Mouse (Mus musculus): ENCODE data around the gene Cox19.

GRCm38 (mm10) chr5:139371631-139372401 is 20.6 kb upstream of the Cox19 start:
- no peak; the same call in 1 of the 2 replicates for TF ChIP-seq CTCF (IDR thresholded peaks at IDR 0.05; ENCODE audit: low read depth)
- peak; percentile 64; the same call in 1 of the 2 replicates for TF ChIP-seq EP300 (IDR thresholded peaks at IDR 0.05; ENCODE audit: low read depth)

Measured in heart, postnatal 0 days (tissue).